ENCODE assay signal across 8 mouse cellular contexts in genomic region chr13:55361145-55361544, GRCm38 (mm10). TPM values are rescaled to one million over a fixed set of nuclear protein-coding genes. Genes with fewer than 3 reads are reported as not detected.
DNase-seq lines count a peak whose midpoint lies in the region; ATAC-seq lines count a peak whose summit lies in the region.

No protein-coding gene starts in this region.

- peak overlapping the region; percentile 72 for H3K4me2 ChIP-seq in kidney, embryonic 15.5 days
- H3K4me2 ChIP-seq in hindbrain, embryonic 16.5 days (ENCODE audit: low read length) = peak overlapping the region; percentile 74
- H3K4me2 ChIP-seq in midbrain, embryonic 15.5 days = peak overlapping the region; percentile 80

- H3K27me3 ChIP-seq in kidney, embryonic 15.5 days = no peaks in the 10 kb centered on the region
- no peaks in the 10 kb centered on the region for H3K27me3 ChIP-seq in embryonic facial prominence, embryonic 10.5 days (replicated peaks; ENCODE audit: low read depth, poor library complexity, severe bottlenecking)
- H3K27me3 ChIP-seq in hindbrain, embryonic 16.5 days (replicated peaks; ENCODE audit: control insufficient read depth, insufficient read depth, low read length) = no peaks in the 10 kb centered on the region
- no peaks in the 10 kb centered on the region for H3K27me3 ChIP-seq in midbrain, embryonic 15.5 days (replicated peaks)

- H3K9ac ChIP-seq in kidney, embryonic 15.5 days = peak overlapping the region; percentile 91; the same call in 1 of the 2 replicates
- H3K9ac ChIP-seq in hindbrain, embryonic 16.5 days (ENCODE audit: low read depth, low read length) = no peak overlapping the region
- no peak overlapping the region for H3K9ac ChIP-seq in midbrain, embryonic 15.5 days

- peaks cover 48% of the 10 kb centered on the region for H3K36me3 ChIP-seq in kidney, embryonic 15.5 days
- peaks cover 51% of the 10 kb centered on the region for H3K36me3 ChIP-seq in embryonic facial prominence, embryonic 10.5 days (replicated peaks)
- peaks cover 9% of the 10 kb centered on the region; the same call in 1 of the 2 replicates for H3K36me3 ChIP-seq in hindbrain, embryonic 16.5 days (ENCODE audit: control insufficient read depth, insufficient read depth, low read length)
- H3K36me3 ChIP-seq in midbrain, embryonic 15.5 days (replicated peaks) = no peaks in the 10 kb centered on the region; the same call in 1 of the 2 replicates

- no peak overlapping the region for H3K27ac ChIP-seq in kidney, embryonic 15.5 days
- H3K27ac ChIP-seq in embryonic facial prominence, embryonic 10.5 days (replicated peaks) = no peak overlapping the region
- H3K27ac ChIP-seq in hindbrain, embryonic 16.5 days (ENCODE audit: low read depth, low read length) = no peak overlapping the region
- no peak overlapping the region for H3K27ac ChIP-seq in midbrain, embryonic 15.5 days

- no peak for ATAC-seq in kidney, embryonic 15.5 days (replicated peaks; ENCODE audit: low FRiP score)
- no peak for ATAC-seq in hindbrain, embryonic 16.5 days
- ATAC-seq in midbrain, embryonic 15.5 days (replicated peaks) = no peak
- ATAC-seq in erythroid progenitor cell, adult 5-6 weeks (replicated peaks; ENCODE audit: low FRiP score, poor library complexity, severe bottlenecking) = no peak

- no peak for DNase-seq in kidney, postnatal 25 days
- DNase-seq in embryonic facial prominence, embryonic 10.5 days (ENCODE audit: low spot score) = no peak
- DNase-seq in right cerebral cortex, postnatal 4 days = no peak
- no peak for DNase-seq in natural killer cell, adult 2 months (ENCODE audit: low spot score in 2 of 2)

- peak overlapping the region; percentile 83 for H3K4me3 ChIP-seq in kidney, embryonic 15.5 days (replicated peaks)
- H3K4me3 ChIP-seq in embryonic facial prominence, embryonic 10.5 days = peak overlapping the region; percentile 99
- H3K4me3 ChIP-seq in hindbrain, embryonic 16.5 days (ENCODE audit: low read length) = peak overlapping the region; percentile 70
- H3K4me3 ChIP-seq in midbrain, embryonic 15.5 days = peak overlapping the region; percentile 91

- peaks cover 19% of the 10 kb centered on the region for H3K4me1 ChIP-seq in kidney, embryonic 15.5 days
- H3K4me1 ChIP-seq in embryonic facial prominence, embryonic 10.5 days = peaks cover 18% of the 10 kb centered on the region
- H3K4me1 ChIP-seq in hindbrain, embryonic 16.5 days (ENCODE audit: control insufficient read depth, insufficient read depth, low read depth, low read length) = peaks cover 18% of the 10 kb centered on the region
- peaks cover 23% of the 10 kb centered on the region for H3K4me1 ChIP-seq in midbrain, embryonic 15.5 days

- no peaks in the 10 kb centered on the region for H3K9me3 ChIP-seq in kidney, embryonic 15.5 days (replicated peaks)
- no peaks in the 10 kb centered on the region for H3K9me3 ChIP-seq in embryonic facial prominence, embryonic 10.5 days
- H3K9me3 ChIP-seq in hindbrain, embryonic 16.5 days (ENCODE audit: control insufficient read depth, low read length) = no peaks in the 10 kb centered on the region
- H3K9me3 ChIP-seq in midbrain, embryonic 15.5 days = no peaks in the 10 kb centered on the region

RNA-seq across cellular contexts. Expression of gene Lman2, which starts 1.4 kb away (rescaled TPM):
- 115 and 118 TPM in 2 replicates for polyA plus RNA-seq in kidney, embryonic 15.5 days (2015; fragmentation: Nextera tagmentation; extraction: Ambion mirVana)
- 101 and 110 TPM in 2 replicates for polyA plus RNA-seq in embryonic facial prominence, embryonic 10.5 days (2016; fragmentation: Nextera tagmentation; extraction: Ambion mirVana)
- polyA plus RNA-seq in hindbrain, embryonic 16.5 days (2015; fragmentation: Nextera tagmentation; extraction: Ambion mirVana) = 44.9 and 51.5 TPM in 2 replicates
- polyA plus RNA-seq in midbrain, embryonic 15.5 days (2015; fragmentation: Nextera tagmentation; extraction: Ambion mirVana) = 57.1 and 57.5 TPM in 2 replicates
- total RNA-seq in erythroid progenitor cell, adult 5-6 weeks (2015; ENCODE audit: low replicate concordance) = 45.7 and 55.1 TPM in 2 replicates
- total RNA-seq in erythroid progenitor cell, adult 5-6 weeks (2017; ENCODE audit: low replicate concordance) = 56.6 and 75.6 TPM in 2 replicates

RNA-seq across cellular contexts. Expression of gene Rgs14, which starts 8.4 kb away (rescaled TPM):
- 1.1 and 1.3 TPM in 2 replicates for polyA plus RNA-seq in kidney, embryonic 15.5 days (2015; fragmentation: Nextera tagmentation; extraction: Ambion mirVana)
- polyA plus RNA-seq in embryonic facial prominence, embryonic 10.5 days (2016; fragmentation: Nextera tagmentation; extraction: Ambion mirVana) = 0.54 and 0.97 TPM in 2 replicates
- 0.27 and 0.44 TPM in 2 replicates for polyA plus RNA-seq in hindbrain, embryonic 16.5 days (2015; fragmentation: Nextera tagmentation; extraction: Ambion mirVana)
- polyA plus RNA-seq in midbrain, embryonic 15.5 days (2015; fragmentation: Nextera tagmentation; extraction: Ambion mirVana) = 0.34 and 0.52 TPM in 2 replicates
- 9.0 and 14.7 TPM in 2 replicates for total RNA-seq in erythroid progenitor cell, adult 5-6 weeks (2015; ENCODE audit: low replicate concordance)
- 4.2 and 7.9 TPM in 2 replicates for total RNA-seq in erythroid progenitor cell, adult 5-6 weeks (2017; ENCODE audit: low replicate concordance)

RNA-seq across cellular contexts. Expression of gene Mxd3, which starts 31.5 kb away (rescaled TPM):
- 26.8 and 31.0 TPM in 2 replicates for polyA plus RNA-seq in kidney, embryonic 15.5 days (2015; fragmentation: Nextera tagmentation; extraction: Ambion mirVana)
- 20.5 and 20.9 TPM in 2 replicates for polyA plus RNA-seq in embryonic facial prominence, embryonic 10.5 days (2016; fragmentation: Nextera tagmentation; extraction: Ambion mirVana)
- polyA plus RNA-seq in hindbrain, embryonic 16.5 days (2015; fragmentation: Nextera tagmentation; extraction: Ambion mirVana) = 10.9 and 12.4 TPM in 2 replicates
- polyA plus RNA-seq in midbrain, embryonic 15.5 days (2015; fragmentation: Nextera tagmentation; extraction: Ambion mirVana) = 7.6 and 11.8 TPM in 2 replicates
- 293 and 332 TPM in 2 replicates for total RNA-seq in erythroid progenitor cell, adult 5-6 weeks (2015; ENCODE audit: low replicate concordance)
- total RNA-seq in erythroid progenitor cell, adult 5-6 weeks (2017; ENCODE audit: low replicate concordance) = 162 and 195 TPM in 2 replicates

RNA-seq across cellular contexts. Expression of gene Slc34a1, which starts 36.8 kb away (rescaled TPM):
- polyA plus RNA-seq in kidney, embryonic 15.5 days (2015; fragmentation: Nextera tagmentation; extraction: Ambion mirVana) = 163 and 180 TPM in 2 replicates
- polyA plus RNA-seq in embryonic facial prominence, embryonic 10.5 days (2016; fragmentation: Nextera tagmentation; extraction: Ambion mirVana) = not detected in 2 replicates
- 0.05 TPM in 1 of 2 replicates, not detected in the other for polyA plus RNA-seq in hindbrain, embryonic 16.5 days (2015; fragmentation: Nextera tagmentation; extraction: Ambion mirVana)
- polyA plus RNA-seq in midbrain, embryonic 15.5 days (2015; fragmentation: Nextera tagmentation; extraction: Ambion mirVana) = 0.05 TPM in 1 of 2 replicates, not detected in the other
- total RNA-seq in erythroid progenitor cell, adult 5-6 weeks (2015; ENCODE audit: low replicate concordance) = not detected in 2 replicates
- total RNA-seq in erythroid progenitor cell, adult 5-6 weeks (2017; ENCODE audit: low replicate concordance) = not detected in 2 replicates

RNA-seq across cellular contexts. Expression of gene Rab24, which starts 39.4 kb away (rescaled TPM):
- polyA plus RNA-seq in kidney, embryonic 15.5 days (2015; fragmentation: Nextera tagmentation; extraction: Ambion mirVana) = 81.9 and 87.7 TPM in 2 replicates
- 70.4 and 73.3 TPM in 2 replicates for polyA plus RNA-seq in embryonic facial prominence, embryonic 10.5 days (2016; fragmentation: Nextera tagmentation; extraction: Ambion mirVana)
- 95.4 and 97.6 TPM in 2 replicates for polyA plus RNA-seq in hindbrain, embryonic 16.5 days (2015; fragmentation: Nextera tagmentation; extraction: Ambion mirVana)
- polyA plus RNA-seq in midbrain, embryonic 15.5 days (2015; fragmentation: Nextera tagmentation; extraction: Ambion mirVana) = 104 and 105 TPM in 2 replicates
- total RNA-seq in erythroid progenitor cell, adult 5-6 weeks (2015; ENCODE audit: low replicate concordance) = 83.3 and 153 TPM in 2 replicates
- total RNA-seq in erythroid progenitor cell, adult 5-6 weeks (2017; ENCODE audit: low replicate concordance) = 19.8 and 40.4 TPM in 2 replicates
